Mouse (Mus musculus): Measurements from ENCODE around the gene Tigd2. TPM values are rescaled to one million over a fixed set of nuclear protein-coding genes. Genes with fewer than 3 reads are reported as not detected.

Gene Tigd2
- polyA plus RNA-seq (2015; fragmentation: Illumina TruSeq; extraction: RNeasy Lipid Tissue Mini Kit (QIAGEN cat#74804); ENCODE audit: insufficient read depth, low replicate concordance), result 30.2 TPM

DNA sequence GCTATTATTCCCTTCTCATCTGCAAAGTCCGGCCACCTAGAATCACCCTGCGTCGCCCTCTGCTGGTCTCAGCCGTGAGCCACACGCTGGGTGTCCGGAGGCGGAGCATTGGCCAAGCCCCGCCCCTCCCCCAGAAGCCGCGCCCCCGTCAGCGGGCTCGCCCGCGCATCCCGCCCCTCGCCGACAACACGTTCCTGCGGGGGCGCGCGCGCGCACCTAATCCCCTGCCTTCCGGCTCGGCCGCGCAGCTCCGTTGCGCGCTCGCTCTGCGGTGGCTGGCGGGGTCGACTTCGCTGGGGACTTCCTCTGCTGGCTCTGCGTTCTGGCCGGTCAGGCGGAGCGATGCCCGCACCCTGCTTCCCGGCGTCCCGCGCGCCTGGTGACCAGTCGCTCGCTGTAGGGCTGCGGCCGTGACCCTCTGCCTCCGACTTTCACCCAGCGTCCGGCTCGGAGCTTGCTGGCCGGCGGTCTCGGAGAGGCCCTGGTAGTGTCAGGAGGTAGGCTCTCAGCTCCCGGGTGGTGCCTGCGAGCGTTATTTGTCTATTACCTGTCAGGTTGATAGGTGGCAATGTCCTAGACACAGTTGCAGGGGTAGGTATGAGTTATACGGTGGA is at the start of gene Tigd2:
Gene Tigd2 (plus strand): TSS at position 186 of the 614 bp plus-strand sequence.

Other genes with a start within 250 kb of the Tigd2 start
- gene Fam13a, start 184.3 kb upstream of the Tigd2 start, polyA plus RNA-seq (2015; fragmentation: Illumina TruSeq; extraction: RNeasy Lipid Tissue Mini Kit (QIAGEN cat#74804); ENCODE audit: insufficient read depth, low replicate concordance), result 3.0 TPM
- gene Gprin3, start 217.4 kb downstream of the Tigd2 start, polyA plus RNA-seq (2015; fragmentation: Illumina TruSeq; extraction: RNeasy Lipid Tissue Mini Kit (QIAGEN cat#74804); ENCODE audit: insufficient read depth, low replicate concordance), result 4.8 TPM

All from spleen, adult 10 weeks (tissue).